Mouse (Mus musculus): Measurements from ENCODE around the gene Chic2. TPM values are rescaled to one million over a fixed set of nuclear protein-coding genes. Genes with fewer than 3 reads are reported as not detected.

Chic2 gene
- polyA plus RNA-seq, 1 experiment, result 4.2 TPM

DNA sequence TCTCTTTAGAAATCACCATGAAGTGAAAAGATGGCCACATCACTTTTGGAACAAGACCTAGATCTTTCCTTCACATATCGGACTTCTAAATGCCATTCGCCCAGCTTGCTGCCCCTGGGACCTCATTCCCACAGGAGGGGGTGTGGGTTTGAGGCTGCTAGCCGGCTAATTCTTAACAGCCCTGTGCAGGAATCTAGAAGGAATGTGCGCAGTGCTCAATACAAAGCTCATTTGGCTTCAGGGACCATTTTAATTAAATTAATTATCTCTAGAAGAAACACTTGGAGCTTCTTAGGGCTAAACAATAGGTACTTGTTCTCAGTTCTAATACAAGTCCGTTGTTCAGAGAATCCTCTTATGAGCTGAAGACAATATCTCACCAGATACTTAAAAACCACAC, 60.5 kb downstream of the Chic2 start:
- no peak for DNase-seq (ENCODE audit: low read depth in 1 of 2, low spot score in 2 of 2)
- no peak overlapping the region for H3K27ac ChIP-seq (ENCODE audit: insufficient read depth, low read length)
- no peaks in the 10 kb centered on the region for H3K27me3 ChIP-seq (ENCODE audit: control insufficient read depth, insufficient read depth, low read length)
- WGBS, result 89% methylated on average over 5 of the region's 5 CpGs
- no peak for TF ChIP-seq CTCF (IDR thresholded peaks at IDR 0.05; ENCODE audit: extremely low read depth, insufficient read depth, insufficient read length, insufficient replicate concordance)
- no peak for TF ChIP-seq POLR2A (IDR thresholded peaks at IDR 0.05; ENCODE audit: low read depth, low read length)
- no peaks in the 10 kb centered on the region for H3K4me1 ChIP-seq (ENCODE audit: control insufficient read depth, insufficient read depth, insufficient read length)
- no peak overlapping the region for H3K4me3 ChIP-seq (ENCODE audit: extremely low read depth, insufficient read depth, insufficient read length)
- no peaks in the 10 kb centered on the region for H3K36me3 ChIP-seq (ENCODE audit: control insufficient read depth, insufficient read depth, low read length)

- no peak for TF ChIP-seq CTCF (IDR thresholded peaks at IDR 0.05; ENCODE audit: extremely low read depth, insufficient read depth, insufficient read length, insufficient replicate concordance)
- no peak for TF ChIP-seq POLR2A (IDR thresholded peaks at IDR 0.05; ENCODE audit: low read depth, low read length)
These were observed 64.0 kb downstream of the Chic2 start for GRCm38 (mm10) chr5:74980574-74980973.

GRCm38 (mm10) chr5:74980154-74980553, 64.4 kb downstream of the Chic2 start:
- H3K27me3 ChIP-seq (ENCODE audit: control insufficient read depth, insufficient read depth, low read length), result no peaks in the 10 kb centered on the region
- H3K4me1 ChIP-seq (ENCODE audit: control insufficient read depth, insufficient read depth, insufficient read length), result no peaks in the 10 kb centered on the region
- H3K27ac ChIP-seq (ENCODE audit: insufficient read depth, low read length), result no peak overlapping the region
- H3K4me3 ChIP-seq (ENCODE audit: extremely low read depth, insufficient read depth, insufficient read length), result no peak overlapping the region
- no peaks in the 10 kb centered on the region for H3K36me3 ChIP-seq (ENCODE audit: control insufficient read depth, insufficient read depth, low read length)
- no peak for DNase-seq (ENCODE audit: low read depth in 1 of 2, low spot score in 2 of 2)
- TF ChIP-seq POLR2A (IDR thresholded peaks at IDR 0.05; ENCODE audit: low read depth, low read length) (no peak), CTCF (IDR thresholded peaks at IDR 0.05; ENCODE audit: extremely low read depth, insufficient read depth, insufficient read length, insufficient replicate concordance) (no peak)
- 40% methylated on average over 7 of the region's 7 CpGs for WGBS

More at GRCm38 (mm10) chr5:74980574-74980973, 64.0 kb downstream of the Chic2 start:
- H3K27me3 ChIP-seq (ENCODE audit: control insufficient read depth, insufficient read depth, low read length), result no peaks in the 10 kb centered on the region
- 93% methylated on average over 4 of the region's 4 CpGs for WGBS
- H3K4me1 ChIP-seq (ENCODE audit: control insufficient read depth, insufficient read depth, insufficient read length), result no peaks in the 10 kb centered on the region
- H3K36me3 ChIP-seq (ENCODE audit: control insufficient read depth, insufficient read depth, low read length), result no peaks in the 10 kb centered on the region
- no peak overlapping the region for H3K27ac ChIP-seq (ENCODE audit: insufficient read depth, low read length)
- H3K4me3 ChIP-seq (ENCODE audit: extremely low read depth, insufficient read depth, insufficient read length), result no peak overlapping the region
- DNase-seq (ENCODE audit: low read depth in 1 of 2, low spot score in 2 of 2), result no peak

DNA sequence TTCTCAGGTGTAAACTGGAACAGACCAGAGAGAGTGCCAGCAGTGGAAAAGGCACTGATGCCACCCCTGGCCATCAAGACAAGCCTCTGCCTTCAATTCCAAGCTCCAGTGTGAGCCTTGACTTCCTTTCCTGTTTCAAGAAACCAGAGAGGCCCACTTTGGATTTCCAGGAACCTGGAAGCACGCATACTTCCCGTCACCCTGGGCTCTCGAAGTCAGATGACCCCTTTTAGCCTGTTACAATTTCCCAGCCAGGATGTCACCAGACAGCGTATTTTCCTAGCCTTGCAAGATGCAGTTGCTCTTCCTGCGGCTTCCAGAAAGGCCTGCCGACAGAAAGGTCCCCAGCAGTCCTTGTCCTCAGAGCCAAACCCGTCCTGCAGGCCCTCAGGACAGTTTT, 65.0 kb downstream of the Chic2 start:
- DNase-seq (ENCODE audit: low read depth in 1 of 2, low spot score in 2 of 2), result no peak
- Histone ChIP-seq H3K27me3 (ENCODE audit: control insufficient read depth, insufficient read depth, low read length) (no peaks in the 10 kb centered on the region), H3K4me3 (ENCODE audit: extremely low read depth, insufficient read depth, insufficient read length) (no peak overlapping the region), H3K4me1 (ENCODE audit: control insufficient read depth, insufficient read depth, insufficient read length) (no peaks in the 10 kb centered on the region), H3K27ac (ENCODE audit: insufficient read depth, low read length) (no peak overlapping the region), H3K36me3 (ENCODE audit: control insufficient read depth, insufficient read depth, low read length) (no peaks in the 10 kb centered on the region)
- TF ChIP-seq POLR2A (IDR thresholded peaks at IDR 0.05; ENCODE audit: low read depth, low read length), result no peak
- no peak for TF ChIP-seq CTCF (IDR thresholded peaks at IDR 0.05; ENCODE audit: extremely low read depth, insufficient read depth, insufficient read length, insufficient replicate concordance)
- 46% methylated on average over 7 of the region's 7 CpGs for WGBS

DNA sequence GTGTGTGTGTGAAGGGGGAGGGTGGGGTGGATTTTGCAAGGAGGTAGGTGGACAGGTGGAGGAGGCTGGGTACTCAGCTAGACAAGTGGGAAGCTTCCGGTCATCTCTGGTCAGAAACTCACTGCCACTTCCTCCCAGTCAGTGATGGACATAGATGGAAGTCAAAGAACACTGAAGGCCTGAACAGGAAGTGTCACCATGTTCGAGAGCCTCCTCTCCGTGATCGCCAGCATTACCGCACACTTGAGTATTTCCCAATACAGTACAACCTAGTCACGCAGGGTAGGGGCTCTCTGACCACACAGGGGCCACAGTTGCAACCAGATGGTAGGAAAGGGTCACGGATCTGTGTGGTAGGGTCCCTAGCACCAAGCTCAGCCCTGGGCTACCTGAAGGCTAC, 69.1 kb downstream of the Chic2 start:
- WGBS, result 80% methylated on average over 7 of the region's 7 CpGs
- DNase-seq (ENCODE audit: low read depth in 1 of 2, low spot score in 2 of 2), result no peak
- Histone ChIP-seq H3K4me1 (ENCODE audit: control insufficient read depth, insufficient read depth, insufficient read length) (no peaks in the 10 kb centered on the region), H3K27ac (ENCODE audit: insufficient read depth, low read length) (0 out of 2 replicates have a peak overlapping the region, but pooled peaks have one; percentile 20), H3K27me3 (ENCODE audit: control insufficient read depth, insufficient read depth, low read length) (no peaks in the 10 kb centered on the region), H3K36me3 (ENCODE audit: control insufficient read depth, insufficient read depth, low read length) (no peaks in the 10 kb centered on the region), H3K4me3 (ENCODE audit: extremely low read depth, insufficient read depth, insufficient read length) (no peak overlapping the region)
- TF ChIP-seq CTCF (IDR thresholded peaks at IDR 0.05; ENCODE audit: extremely low read depth, insufficient read depth, insufficient read length, insufficient replicate concordance) (no peak), POLR2A (IDR thresholded peaks at IDR 0.05; ENCODE audit: low read depth, low read length) (no peak)

DNA sequence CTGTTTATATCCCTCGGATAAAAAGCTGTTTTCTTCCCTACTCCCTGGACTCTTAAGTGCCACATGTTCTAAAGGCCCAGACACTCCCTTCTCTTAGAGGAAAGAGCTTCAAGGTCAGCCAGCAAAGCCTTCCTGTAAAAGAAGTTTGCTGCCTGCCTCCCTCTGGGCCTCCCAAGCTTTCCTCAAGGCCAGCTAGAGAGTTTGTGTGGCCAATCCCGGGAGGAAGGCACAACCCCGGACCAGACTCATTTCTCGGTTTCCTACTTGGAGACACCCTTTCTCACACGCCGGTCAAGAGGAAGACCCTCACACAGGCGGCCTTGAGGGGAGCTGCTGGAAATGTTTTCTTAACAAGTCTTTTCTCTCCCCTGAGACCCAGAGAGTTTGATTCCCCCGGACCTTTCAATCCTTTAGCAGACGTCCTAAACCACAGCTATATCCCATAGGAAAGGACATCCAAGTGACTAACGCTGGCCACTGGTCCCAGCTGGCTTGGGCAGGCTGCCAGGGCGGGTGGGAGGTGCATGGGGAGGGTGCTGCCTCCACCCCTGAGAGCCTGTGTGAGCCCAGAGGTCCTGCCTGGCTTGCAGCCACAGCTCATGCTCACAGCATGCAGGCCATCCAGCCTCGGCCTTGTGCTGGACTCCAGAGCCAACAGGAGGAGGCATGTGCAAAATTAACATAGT, 69.7 kb downstream of the Chic2 start:
- H3K36me3 ChIP-seq (ENCODE audit: control insufficient read depth, insufficient read depth, low read length), result no peaks in the 10 kb centered on the region
- H3K27me3 ChIP-seq (ENCODE audit: control insufficient read depth, insufficient read depth, low read length), result no peaks in the 10 kb centered on the region
- H3K4me3 ChIP-seq (ENCODE audit: extremely low read depth, insufficient read depth, insufficient read length), result no peak overlapping the region
- peak overlapping the region; percentile 59 for H3K27ac ChIP-seq (ENCODE audit: insufficient read depth, low read length)
- no peaks in the 10 kb centered on the region for H3K4me1 ChIP-seq (ENCODE audit: control insufficient read depth, insufficient read depth, insufficient read length)
- 71% methylated on average over 12 of the region's 12 CpGs for WGBS
- TF ChIP-seq CTCF (IDR thresholded peaks at IDR 0.05; ENCODE audit: extremely low read depth, insufficient read depth, insufficient read length, insufficient replicate concordance) (no peak), POLR2A (IDR thresholded peaks at IDR 0.05; ENCODE audit: low read depth, low read length) (no peak)
- peak in 1 of 2 experiments; percentile 7 for DNase-seq (ENCODE audit: low read depth in 1 of 2, low spot score in 2 of 2)

DNA sequence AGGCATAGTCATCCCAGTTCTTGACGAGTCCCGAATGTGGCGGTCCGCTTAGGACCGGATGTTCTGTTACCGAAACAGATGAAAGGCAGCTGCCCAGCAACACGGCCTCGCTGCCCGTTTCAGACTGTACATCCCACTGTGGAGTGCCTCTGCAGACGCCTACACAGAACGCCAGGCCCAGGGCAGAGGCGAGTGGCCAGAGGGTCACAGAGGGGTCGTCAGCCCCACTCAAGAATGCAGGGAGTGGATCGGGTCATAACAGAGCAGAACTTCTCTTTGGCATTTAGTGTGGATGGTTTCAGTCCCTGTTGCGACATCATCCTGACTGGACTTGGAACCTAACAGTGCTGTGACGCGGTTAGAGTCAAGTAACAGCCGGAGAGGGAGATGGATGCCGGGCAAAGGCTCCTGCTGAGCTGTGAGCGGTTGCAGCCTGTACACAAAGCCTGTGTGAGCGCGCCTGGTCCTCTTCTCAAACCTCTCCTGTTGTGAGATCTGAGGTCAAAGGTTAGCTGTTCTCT, 70.5 kb downstream of the Chic2 start:
- H3K27me3 ChIP-seq (ENCODE audit: control insufficient read depth, insufficient read depth, low read length), result no peaks in the 10 kb centered on the region
- TF ChIP-seq CTCF (IDR thresholded peaks at IDR 0.05; ENCODE audit: extremely low read depth, insufficient read depth, insufficient read length, insufficient replicate concordance) (no peak), POLR2A (IDR thresholded peaks at IDR 0.05; ENCODE audit: low read depth, low read length) (no peak)
- 91% methylated on average over 22 of the region's 22 CpGs for WGBS
- H3K4me3 ChIP-seq (ENCODE audit: extremely low read depth, insufficient read depth, insufficient read length), result no peak overlapping the region
- peak in 1 of 2 experiments; percentile 4 for DNase-seq (ENCODE audit: low read depth in 1 of 2, low spot score in 2 of 2)
- peak overlapping the region; percentile 59; the same call in 1 of the 2 replicates for H3K27ac ChIP-seq (ENCODE audit: insufficient read depth, low read length)
- no peaks in the 10 kb centered on the region for H3K36me3 ChIP-seq (ENCODE audit: control insufficient read depth, insufficient read depth, low read length)
- no peaks in the 10 kb centered on the region for H3K4me1 ChIP-seq (ENCODE audit: control insufficient read depth, insufficient read depth, insufficient read length)

Data from spleen, adult 2 months (tissue).